Mouse (Mus musculus) thymus, postnatal 36 days (tissue): ENCODE measurements around the gene Olfr1204.

Experiments used
- DNase-seq, 2 experiments: peaks; one replicate each; pipeline ENCODE4 v3.0.0; 2022; ENCODE audit warnings: mixed read lengths in 2 of 2

The Olfr1204 gene

GRCm38 (mm10) chr2:88848992-88849391, at the start of gene Olfr1204:
Gene Olfr1204, plus strand, starts transcription at chr2:88849292.
- no peak for DNase-seq

GRCm38 (mm10) chr2:88814196-88814595, 34.9 kb upstream of the Olfr1204 start, which contains the start of gene Olfr1202:
Gene Olfr1202, plus strand, starts transcription at chr2:88814496.
- DNase-seq, result no peak

DNA sequence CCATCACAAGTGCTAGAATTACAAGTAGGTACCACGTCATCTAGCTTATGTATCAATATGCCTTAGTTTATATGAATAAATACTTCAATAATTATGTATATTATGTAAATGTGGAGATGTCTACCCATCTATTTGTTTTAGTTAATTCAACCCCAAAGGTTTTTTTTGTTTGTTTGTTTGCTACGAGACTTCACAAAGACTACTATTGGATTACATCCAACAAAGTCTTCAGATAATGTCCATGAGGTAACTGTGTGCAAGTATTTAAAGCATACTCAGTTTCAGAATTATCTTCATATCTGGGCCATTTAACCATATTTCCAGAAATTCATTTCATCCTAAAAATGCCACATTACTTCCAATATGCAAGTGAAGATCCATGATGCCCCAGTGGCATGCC, 19.7 kb upstream of the Olfr1204 start, which contains the start of gene Olfr1205:
Gene Olfr1205 (plus strand): TSS at position 301 of the 400 bp plus-strand sequence.
- DNase-seq, result no peak

DNA sequence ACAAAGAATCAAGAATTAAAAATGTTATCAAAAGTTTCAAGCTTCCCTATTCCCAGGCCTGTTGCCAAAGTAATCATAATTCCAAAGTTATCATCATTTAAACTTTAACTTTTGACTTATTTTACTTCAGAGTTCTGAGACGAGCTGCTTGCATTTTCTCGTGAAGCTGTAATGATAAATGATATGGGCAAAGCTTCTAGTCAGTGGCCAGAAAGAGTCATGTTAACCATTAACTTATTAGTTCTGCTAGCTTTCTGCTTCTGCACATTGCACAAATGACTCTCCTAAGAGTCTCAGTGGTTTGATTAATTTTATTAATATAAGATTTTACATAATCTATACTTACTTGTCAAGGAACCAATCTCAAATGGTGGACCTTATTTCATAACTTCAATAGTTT, 10.6 kb upstream of the Olfr1204 start:
- DNase-seq, result no peak

GRCm38 (mm10) chr2:88862931-88863330, 13.8 kb downstream of the Olfr1204 start, which contains the start of gene Olfr1206:
Gene Olfr1206, plus strand, starts transcription at chr2:88863231.
- DNase-seq, result no peak

DNA sequence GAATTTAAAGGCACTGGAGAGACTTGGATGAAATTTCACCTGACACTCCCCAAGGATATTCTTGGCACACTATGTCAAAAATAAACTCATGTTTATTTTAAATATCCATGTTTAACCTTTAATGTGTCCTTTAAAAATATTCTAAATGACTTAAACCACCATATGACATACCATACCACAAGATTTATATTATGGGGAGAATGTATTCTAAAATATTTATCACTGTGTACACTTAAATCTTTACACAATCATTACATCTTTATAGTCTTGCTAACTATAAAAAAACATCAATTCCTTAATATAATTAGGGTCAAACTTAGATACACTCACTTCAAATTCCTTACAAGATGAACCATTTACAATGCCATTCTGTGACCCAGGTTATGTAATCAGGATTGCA, 53.1 kb downstream of the Olfr1204 start, which contains the start of gene Olfr1208:
Gene Olfr1208 (minus strand): TSS at position 101 of the 400 bp plus-strand sequence.
- DNase-seq, result no peak
